Mouse (Mus musculus) liver, embryonic 12.5 days (tissue): ENCODE measurements around the gene Olig1. TPM values are rescaled to one million over a fixed set of nuclear protein-coding genes. Genes with fewer than 3 reads are reported as not detected.

ENCODE experiments used
- ATAC-seq: fragments of 200-750 bp; cut with Nextera tagmentation; 2 replicates; pipeline ENCODE4 v1.8.0; 2017; ENCODE audit warnings: moderate number of reproducible peaks, mild to moderate bottlenecking, moderate library complexity
- H3K27ac ChIP-seq: fragments of 300-500 bp; sonication (generic); 2 replicates; pipeline ENCODE4 v1.5.1; 2016; ENCODE audit warnings: mild to moderate bottlenecking
- H3K27me3 ChIP-seq: fragments of 300-500 bp; sonication (generic); replicated peaks from 2 replicates; pipeline ENCODE4 v1.6.1; 2016; ENCODE audit warnings: mild to moderate bottlenecking, moderate library complexity
- H3K36me3 ChIP-seq: fragments of 300-500 bp; sonication (generic); 2 replicates; pipeline ENCODE4 v1.6.1; 2016; ENCODE audit warnings: mild to moderate bottlenecking, moderate library complexity
- H3K4me1 ChIP-seq: fragments of 300-500 bp; sonication (generic); 2 replicates; pipeline ENCODE4 v1.6.1; 2016
- H3K4me2 ChIP-seq: fragments of 300-500 bp; sonication (generic); 2 replicates; pipeline ENCODE4 v1.6.1; 2016; ENCODE audit warnings: mild to moderate bottlenecking, moderate library complexity
- H3K4me3 ChIP-seq: fragments of 300-500 bp; sonication (generic); 2 replicates; pipeline ENCODE4 v1.5.1; 2016; ENCODE audit warnings: mild to moderate bottlenecking, moderate library complexity
- H3K9ac ChIP-seq: fragments of 300-500 bp; sonication (generic); 2 replicates; pipeline ENCODE4 v1.6.1; 2016; ENCODE audit warnings: mild to moderate bottlenecking, moderate library complexity
- H3K9me3 ChIP-seq: fragments of 300-500 bp; sonication (generic); replicated peaks from 2 replicates; pipeline ENCODE4 v1.6.1; 2016; ENCODE audit warnings: mild to moderate bottlenecking, moderate library complexity
- WGBS: fragments of 180-500 bp; shearing (Covaris S2); methylation state at CpG from one replicate; pipeline ENCODE4 v1.1.7; 2016; ENCODE audit not compliant: insufficient replicate concordance; 5-methylcytosine and 5-hydroxymethylcytosine counted together
- polyA plus RNA-seq: library from polyadenylated mRNA; unstranded; fragments of >200 nt; fragmentation: Nextera tagmentation; extraction: Ambion mirVana; gene quantifications from 2 replicates; pipeline ENCODE4 v1.2.1, GENCODE M21; 2016

Olig1 gene
- polyA plus RNA-seq, 1 experiment from 2014 or later = not detected

- H3K4me2 ChIP-seq = no peak overlapping the region
- H3K4me3 ChIP-seq = no peak overlapping the region
- H3K36me3 ChIP-seq = no peaks in the 10 kb centered on the region
- no peak overlapping the region for H3K27ac ChIP-seq
- H3K27me3 ChIP-seq = peaks cover 93% of the 10 kb centered on the region
- no peak overlapping the region for H3K9ac ChIP-seq
- H3K9me3 ChIP-seq = no peaks in the 10 kb centered on the region
- 33% methylated on average over 12 of the region's 12 CpGs for WGBS
- no peak for ATAC-seq
- H3K4me1 ChIP-seq = no peaks in the 10 kb centered on the region
These were observed 6.9 kb upstream of the Olig1 start for GRCm38 (mm10) chr16:91262467-91263220.

- H3K36me3 ChIP-seq = no peaks in the 10 kb centered on the region
- H3K27me3 ChIP-seq = peaks cover 93% of the 10 kb centered on the region
- peaks cover 12% of the 10 kb centered on the region; the same call in 1 of the 2 replicates for H3K4me1 ChIP-seq
- H3K4me2 ChIP-seq = no peak overlapping the region
- H3K9ac ChIP-seq = no peak overlapping the region
- no peak overlapping the region for H3K27ac ChIP-seq
- no peak overlapping the region for H3K4me3 ChIP-seq
- no peak for ATAC-seq
- H3K9me3 ChIP-seq = no peaks in the 10 kb centered on the region
- 73% methylated on average over 6 of the region's 6 CpGs for WGBS
These were observed 3.6 kb upstream of the Olig1 start for GRCm38 (mm10) chr16:91265972-91266371.

- H3K4me2 ChIP-seq = peak overlapping the region; percentile 58; the same call in 1 of the 2 replicates
- H3K9me3 ChIP-seq = no peaks in the 10 kb centered on the region
- no peak overlapping the region for H3K27ac ChIP-seq
- WGBS = 14% methylated on average over 13 of the region's 13 CpGs
- H3K27me3 ChIP-seq = peaks cover 94% of the 10 kb centered on the region
- no peak overlapping the region for H3K9ac ChIP-seq
- H3K4me1 ChIP-seq = peaks cover 12% of the 10 kb centered on the region; the same call in 1 of the 2 replicates
- no peak overlapping the region; the same call in 1 of the 2 replicates for H3K4me3 ChIP-seq
- no peaks in the 10 kb centered on the region for H3K36me3 ChIP-seq
- ATAC-seq = no peak
These were observed 684 bp upstream of the Olig1 start for GRCm38 (mm10) chr16:91268724-91269452.

GRCm38 (mm10) chr16:91270212-91270971, 820 bp downstream of the Olig1 start:
- WGBS = 2% methylated on average over 63 of the region's 63 CpGs
- no peak for ATAC-seq
- peaks cover 99% of the 10 kb centered on the region for H3K27me3 ChIP-seq

GRCm38 (mm10) chr16:91270982-91271549, 1.5 kb downstream of the Olig1 start:
- ATAC-seq = no peak
- Histone ChIP-seq H3K27ac (no peak overlapping the region), H3K36me3 (no peaks in the 10 kb centered on the region), H3K4me2 (no peak overlapping the region), H3K9me3 (no peaks in the 10 kb centered on the region), H3K4me1 (peaks cover 12% of the 10 kb centered on the region; the same call in 1 of the 2 replicates), H3K4me3 (0 out of 2 replicates have a peak overlapping the region, but pooled peaks have one; percentile 37), H3K27me3 (peaks cover 99% of the 10 kb centered on the region), H3K9ac (no peak overlapping the region)
- 3% methylated on average over 29 of the region's 29 CpGs for WGBS

More at GRCm38 (mm10) chr16:91270212-91270971, 820 bp downstream of the Olig1 start:
- peak overlapping the region; percentile 37 for H3K4me3 ChIP-seq
- H3K27ac ChIP-seq = no peak overlapping the region
- H3K4me1 ChIP-seq = peaks cover 12% of the 10 kb centered on the region; the same call in 1 of the 2 replicates
- H3K9ac ChIP-seq = no peak overlapping the region
- H3K4me2 ChIP-seq = peak overlapping the region; percentile 58
- no peaks in the 10 kb centered on the region for H3K9me3 ChIP-seq
- no peaks in the 10 kb centered on the region for H3K36me3 ChIP-seq

- peaks cover 99% of the 10 kb centered on the region for H3K27me3 ChIP-seq
- WGBS = 5% methylated on average over 20 of the region's 20 CpGs
- H3K36me3 ChIP-seq = no peaks in the 10 kb centered on the region
- H3K9me3 ChIP-seq = no peaks in the 10 kb centered on the region
- ATAC-seq = no peak
- no peak overlapping the region for H3K4me3 ChIP-seq
- H3K4me1 ChIP-seq = peaks cover 12% of the 10 kb centered on the region; the same call in 1 of the 2 replicates
- no peak overlapping the region for H3K27ac ChIP-seq
- no peak overlapping the region for H3K4me2 ChIP-seq
- H3K9ac ChIP-seq = no peak overlapping the region
These were observed 2.1 kb downstream of the Olig1 start for GRCm38 (mm10) chr16:91271634-91272033.

- H3K4me1 ChIP-seq = no peaks in the 10 kb centered on the region
- peaks cover 63% of the 10 kb centered on the region for H3K27me3 ChIP-seq
- no peak overlapping the region for H3K4me2 ChIP-seq
- H3K4me3 ChIP-seq = no peak overlapping the region
- H3K9me3 ChIP-seq = no peaks in the 10 kb centered on the region
- no peak for ATAC-seq
- no peaks in the 10 kb centered on the region for H3K36me3 ChIP-seq
- H3K27ac ChIP-seq = no peak overlapping the region
- H3K9ac ChIP-seq = no peak overlapping the region
- 58% methylated on average over 4 of the region's 4 CpGs for WGBS
These were observed 10.9 kb downstream of the Olig1 start for GRCm38 (mm10) chr16:91280516-91280915.

GRCm38 (mm10) chr16:91292080-91292479, 22.5 kb downstream of the Olig1 start:
- 73% methylated on average over 7 of the region's 7 CpGs for WGBS
- ATAC-seq = no peak
- Histone ChIP-seq H3K4me2 (no peak overlapping the region), H3K27ac (no peak overlapping the region), H3K27me3 (peaks cover 23% of the 10 kb centered on the region), H3K9ac (no peak overlapping the region), H3K36me3 (no peaks in the 10 kb centered on the region), H3K4me3 (no peak overlapping the region), H3K4me1 (no peaks in the 10 kb centered on the region), H3K9me3 (no peaks in the 10 kb centered on the region)

- H3K9me3 ChIP-seq = no peaks in the 10 kb centered on the region
- WGBS = 71% methylated on average over 11 of the region's 11 CpGs
- H3K9ac ChIP-seq = no peak overlapping the region
- H3K4me1 ChIP-seq = no peaks in the 10 kb centered on the region
- peaks cover 23% of the 10 kb centered on the region for H3K27me3 ChIP-seq
- H3K36me3 ChIP-seq = no peaks in the 10 kb centered on the region
- ATAC-seq = no peak
- H3K4me2 ChIP-seq = no peak overlapping the region
- no peak overlapping the region for H3K27ac ChIP-seq
- no peak overlapping the region for H3K4me3 ChIP-seq
These were observed 23.3 kb downstream of the Olig1 start for GRCm38 (mm10) chr16:91292719-91293333.

- H3K27me3 ChIP-seq = peaks cover 54% of the 10 kb centered on the region
- no peaks in the 10 kb centered on the region for H3K9me3 ChIP-seq
- ATAC-seq = no peak
- no peaks in the 10 kb centered on the region for H3K4me1 ChIP-seq
- WGBS = 29% methylated on average over 4 of the region's 4 CpGs
- no peak overlapping the region for H3K4me3 ChIP-seq
- no peak overlapping the region for H3K9ac ChIP-seq
- no peak overlapping the region for H3K4me2 ChIP-seq
- H3K36me3 ChIP-seq = no peaks in the 10 kb centered on the region
- H3K27ac ChIP-seq = no peak overlapping the region
These were observed 28.2 kb downstream of the Olig1 start for GRCm38 (mm10) chr16:91297726-91298125.

GRCm38 (mm10) chr16:91299412-91299811, 29.8 kb downstream of the Olig1 start:
- Histone ChIP-seq H3K4me1 (no peaks in the 10 kb centered on the region), H3K27ac (no peak overlapping the region), H3K36me3 (no peaks in the 10 kb centered on the region), H3K4me3 (no peak overlapping the region), H3K9ac (no peak overlapping the region), H3K9me3 (no peaks in the 10 kb centered on the region), H3K27me3 (peaks cover 71% of the 10 kb centered on the region), H3K4me2 (no peak overlapping the region)
- ATAC-seq = no peak
- WGBS = 74% methylated on average over 7 of the region's 7 CpGs
